Mouse (Mus musculus): Measurements from ENCODE around the gene Ogdhl. TPM values are rescaled to one million over a fixed set of nuclear protein-coding genes. Genes with fewer than 3 reads are reported as not detected.

The Ogdhl gene
- total RNA-seq, 2 experiments from 2014 or later, result 58.2 to 68.2 TPM

DNA sequence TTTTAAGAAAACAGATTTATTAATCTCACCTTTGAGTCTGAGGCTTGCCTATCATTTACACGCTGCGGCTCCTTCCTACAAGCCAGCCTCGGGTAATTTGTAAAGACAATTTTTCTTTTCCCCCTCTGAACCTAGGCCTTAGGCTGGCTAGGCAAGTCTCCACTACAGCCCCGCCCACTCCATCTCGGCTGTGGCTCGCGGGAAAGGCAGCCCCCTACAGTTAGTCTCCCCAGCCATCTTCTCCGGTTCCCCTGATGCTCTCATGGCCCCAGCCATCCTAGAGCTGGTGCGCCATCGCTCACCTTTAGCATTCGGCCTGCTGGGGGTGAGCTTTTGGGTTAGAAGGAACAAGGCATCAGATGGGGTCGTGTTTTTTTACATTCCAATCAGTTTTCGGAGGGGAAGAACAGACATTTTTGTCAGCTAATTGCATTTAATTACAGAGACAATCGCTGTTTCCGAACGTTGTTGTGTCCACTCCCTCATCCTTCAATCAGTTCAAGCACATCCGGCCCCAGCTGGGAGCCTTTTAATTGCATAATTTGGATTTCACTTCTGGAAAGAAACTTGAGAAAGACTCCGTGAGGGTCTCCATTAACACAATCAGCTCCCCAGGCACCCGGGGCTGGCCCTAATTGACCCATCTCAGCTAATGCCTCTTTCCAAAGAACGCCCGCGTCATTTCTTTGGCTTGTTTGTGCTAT is 57.7 kb downstream of the Ogdhl start:
- no peak for DNase-seq (ENCODE audit: low spot score in 2 of 2)

DNA sequence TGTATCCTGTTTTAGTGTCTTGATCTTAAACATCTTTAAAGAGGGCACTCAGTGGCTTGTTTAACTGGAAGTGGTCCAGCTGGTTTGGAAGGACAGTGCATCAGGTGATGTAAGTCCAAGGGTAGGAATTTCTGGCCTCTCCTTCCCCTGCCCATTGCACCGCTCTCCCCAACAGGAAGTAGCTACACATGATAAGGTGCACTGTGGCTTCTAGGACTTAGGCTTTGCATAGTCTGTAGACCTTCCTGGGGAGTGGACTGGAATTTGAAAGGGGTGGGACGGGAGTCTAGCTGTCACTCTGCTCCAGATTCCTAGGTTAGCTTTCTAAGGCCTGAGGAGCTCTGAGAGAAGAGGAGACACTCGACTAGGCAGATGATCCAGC is 58.3 kb downstream of the Ogdhl start:
- DNase-seq (ENCODE audit: low spot score in 2 of 2), result no peak

DNA sequence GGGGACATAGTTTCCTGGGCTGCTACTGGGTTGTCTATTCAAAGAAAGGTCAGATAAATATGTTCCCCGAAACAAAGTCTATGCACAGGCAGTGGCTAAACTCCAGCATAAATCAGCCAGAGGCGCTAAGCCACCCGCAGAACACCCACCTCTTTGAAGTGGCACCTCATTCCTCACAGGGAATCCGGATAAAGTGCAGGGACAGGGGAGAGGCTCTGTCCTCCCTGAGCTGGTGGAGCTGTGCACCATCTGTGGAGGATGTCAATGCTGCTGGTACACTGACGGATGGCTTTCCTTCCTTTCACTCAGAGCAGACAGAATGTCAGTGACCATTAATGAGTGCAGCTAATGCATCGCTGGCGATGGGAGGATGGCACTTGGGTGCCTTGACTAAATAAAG is 59.2 kb downstream of the Ogdhl start:
- no peak for DNase-seq (ENCODE audit: low spot score in 2 of 2)

DNA sequence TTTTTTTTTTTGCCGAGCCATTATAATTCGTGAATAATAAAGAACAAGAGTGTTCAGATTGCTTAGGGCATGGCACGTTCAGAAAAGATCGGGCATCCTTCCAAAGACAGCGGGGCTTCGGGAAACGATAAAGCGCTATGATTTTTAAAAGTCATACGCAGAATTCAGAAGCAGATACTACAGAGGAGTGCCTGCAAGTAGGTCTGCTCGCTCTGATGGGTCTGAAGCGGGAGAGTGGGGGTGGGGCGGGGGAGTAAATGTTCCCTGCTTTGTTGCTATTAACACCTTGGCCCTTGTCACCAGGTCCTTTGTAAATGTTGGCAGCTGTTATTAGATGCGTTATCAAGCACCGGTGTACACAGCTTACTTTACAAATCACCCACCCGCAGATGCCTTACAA is 59.8 kb downstream of the Ogdhl start:
- DNase-seq (ENCODE audit: low spot score in 2 of 2), result no peak

DNA sequence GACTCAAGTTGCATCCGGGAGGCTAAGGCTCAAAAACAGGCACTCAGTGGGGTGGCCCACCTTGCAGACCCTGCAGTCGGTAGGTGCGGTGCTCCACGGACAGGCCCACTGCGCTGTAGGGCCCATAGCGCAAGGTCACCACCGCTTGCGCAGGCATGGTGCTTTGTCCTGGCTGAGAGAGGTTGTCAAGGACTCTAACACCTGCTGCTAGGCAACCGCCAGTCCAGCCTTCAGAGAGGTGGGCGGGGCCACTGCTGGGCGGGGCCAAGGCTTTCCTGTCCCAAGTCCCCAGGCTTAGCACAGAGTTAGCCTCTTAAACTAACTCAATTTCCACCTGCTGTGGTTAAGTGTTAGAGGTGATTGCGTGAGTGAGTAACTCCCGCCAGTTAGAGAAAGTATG is 66.4 kb downstream of the Ogdhl start, which contains the start of gene 1700024G13Rik:
Gene 1700024G13Rik, minus strand, starts transcription at position 196 of the 400 bp plus-strand sequence.
- DNase-seq (ENCODE audit: low spot score in 2 of 2), result no peak

Other genes starting within 250 kb of the Ogdhl start
- gene Oxnad1, start 236.6 kb upstream of the Ogdhl start, total RNA-seq (2021), result 10 to 100 TPM; 16.5 to 16.7 TPM
- gene Dph3, start 236.3 kb upstream of the Ogdhl start, total RNA-seq (2021), result 10 to 100 TPM; 32.9 to 40.7 TPM
- gene Msmb, start 180.0 kb upstream of the Ogdhl start, total RNA-seq (2021), result not detected
- 100 to 1,000 TPM; 137 to 141 TPM for gene Ncoa4, start 162.2 kb upstream of the Ogdhl start, total RNA-seq (2021)
- 100 to 1,000 TPM in 1 of 2 experiments, 10 to 100 TPM in 1; 70.4 to 104 TPM for gene Timm23, start 120.1 kb upstream of the Ogdhl start, total RNA-seq (2021)
- 10 to 100 TPM; 40.5 to 41.6 TPM for gene Parg, start 120.1 kb upstream of the Ogdhl start, total RNA-seq (2021)
- gene 1700024G13Rik, start 66.4 kb downstream of the Ogdhl start, total RNA-seq (2021), result 1 to 10 TPM in 1 of 2 experiments, not detected in 1; 1.1 TPM
- gene Slc18a3, start 142.8 kb downstream of the Ogdhl start, total RNA-seq (2021), result under 1 TPM in 1 of 2 experiments, not detected in 1; 0.21 TPM
- gene Chat, start 144.0 kb downstream of the Ogdhl start, total RNA-seq (2021), result under 1 TPM in 1 of 2 experiments, not detected in 1; 0.12 TPM
- 10 to 100 TPM; 18.9 to 20.5 TPM for gene Ercc6, start 191.5 kb downstream of the Ogdhl start, total RNA-seq (2021)